In genomic region chr3:57487455-57488153, GRCm38 (mm10) we compare ENCODE assay signal across 10 mouse cellular contexts.
A peak's percentile ranks its signal among the peaks of the same experiment; 100 is the strongest.
DNase-seq lines count a peak whose midpoint lies in the region; ATAC-seq and TF ChIP-seq lines count a peak whose summit lies in the region.
"Had no signal": no experiment of that assay in that cellular context is flagged by ENCODE, and none has a peak within 500 bp of the region (broad histone marks: within the 10 kb centered on the region; RNA-seq: fewer than 3 reads in every experiment).

No protein-coding gene starts in this region.

- no peaks in the 10 kb centered on the region for H3K27me3 ChIP-seq in liver, postnatal 0 days (ENCODE audit: insufficient read depth, low read length)
- no peaks in the 10 kb centered on the region for H3K27me3 ChIP-seq in kidney, adult 2 months (replicated peaks; ENCODE audit: control insufficient read depth, insufficient read depth, low read length)
- H3K27me3 ChIP-seq: Patski had no signal

- peak; percentile 7 for DNase-seq in liver
- no peak for DNase-seq in liver, postnatal 0 days
- peak; percentile 72 for DNase-seq in kidney, adult 2 months
- DNase-seq in left cerebral cortex, adult 11 months (ENCODE audit: low spot score) = no peak
- DNase-seq in cerebellum, adult 18-20 months = no peak
- no peak for DNase-seq in left cerebral cortex, postnatal 14 days (ENCODE audit: low spot score in 2 of 2)
- DNase-seq: forebrain, postnatal 0 days had no signal

- no peaks in the 10 kb centered on the region for H3K36me3 ChIP-seq in liver, postnatal 0 days (replicated peaks; ENCODE audit: insufficient read depth, low read length)
- no peaks in the 10 kb centered on the region for H3K36me3 ChIP-seq in kidney, adult 2 months (ENCODE audit: control insufficient read depth, insufficient read depth, low read length)

- H3K27ac ChIP-seq in liver, postnatal 0 days (ENCODE audit: low read depth) = no peak overlapping the region
- peak overlapping the region; percentile 89 for H3K27ac ChIP-seq in embryonic fibroblast, embryonic 13.5 days (ENCODE audit: insufficient read depth, low read length)
- H3K27ac ChIP-seq in kidney, adult 2 months (ENCODE audit: insufficient read depth, low read depth, low read length) = peak overlapping the region; percentile 78
- 0 out of 2 replicates have a peak overlapping the region, but pooled peaks have one; percentile 28 for H3K27ac ChIP-seq in olfactory bulb, adult 2 months (ENCODE audit: insufficient read depth, low read depth, low read length)

- H3K4me2 ChIP-seq in liver, postnatal 0 days (ENCODE audit: low read depth, low read length) = no peak overlapping the region

- TF ChIP-seq EP300 in liver, postnatal 0 days (IDR thresholded peaks at IDR 0.05; ENCODE audit: low read depth) = no peak

- no peak for ATAC-seq in liver, postnatal 0 days
- ATAC-seq: forebrain, postnatal 0 days; Patski had no signal

- H3K4me3 ChIP-seq in liver, postnatal 0 days (ENCODE audit: low read depth, low read length) = no peak overlapping the region
- no peak overlapping the region for H3K4me3 ChIP-seq in embryonic fibroblast, embryonic 13.5 days (ENCODE audit: insufficient read depth, low read length)
- H3K4me3 ChIP-seq in kidney, adult 2 months (ENCODE audit: insufficient read depth, low read depth, low read length) = no peak overlapping the region
- no peak overlapping the region for H3K4me3 ChIP-seq in olfactory bulb, adult 2 months (ENCODE audit: insufficient read depth, low read depth, low read length)

- H3K9ac ChIP-seq in liver, postnatal 0 days (replicated peaks) = no peak overlapping the region
- H3K9ac ChIP-seq: forebrain, postnatal 0 days had no signal

- no peaks in the 10 kb centered on the region for H3K4me1 ChIP-seq in liver, postnatal 0 days (ENCODE audit: insufficient read depth)
- H3K4me1 ChIP-seq in embryonic fibroblast, embryonic 13.5 days (ENCODE audit: control insufficient read depth, insufficient read depth, low read length) = peaks cover 13% of the 10 kb centered on the region
- H3K4me1 ChIP-seq in kidney, adult 2 months (ENCODE audit: control insufficient read depth, insufficient read depth, low read length) = peaks cover 7% of the 10 kb centered on the region
- no peaks in the 10 kb centered on the region for H3K4me1 ChIP-seq in olfactory bulb, adult 2 months (ENCODE audit: control insufficient read depth, insufficient read depth, low read length)

- TF ChIP-seq CTCF in liver, postnatal 0 days (IDR thresholded peaks at IDR 0.05; ENCODE audit: low read depth) = no peak
- TF ChIP-seq CTCF in embryonic fibroblast, embryonic 13.5 days (IDR thresholded peaks at IDR 0.05; ENCODE audit: borderline replicate concordance, insufficient read depth, low read length) = no peak
- TF ChIP-seq CTCF in kidney, adult 2 months (conservative IDR thresholded peaks at IDR 0.05; ENCODE audit: insufficient read depth, insufficient read length, low read depth, low read length) = no peak
- no peak for TF ChIP-seq CTCF in olfactory bulb, adult 2 months (IDR thresholded peaks at IDR 0.05; ENCODE audit: insufficient read depth, low read depth, low read length)

- 48% methylated on average over 8 of the region's 8 CpGs for WGBS in liver, postnatal 0 days (ENCODE audit: insufficient replicate concordance)
- 10% methylated on average over 8 of the region's 8 CpGs for WGBS in kidney, adult 2 months
- WGBS in olfactory bulb, adult 2 months = 35% methylated on average over 8 of the region's 8 CpGs

- intact Hi-C loops in left cerebral cortex, postnatal 14 days (cut with DNase I) = no loop called here

- H3K9me3 ChIP-seq in liver, postnatal 0 days (ENCODE audit: low read length) = no peaks in the 10 kb centered on the region

- TF ChIP-seq POLR2A in embryonic fibroblast, embryonic 13.5 days (IDR thresholded peaks at IDR 0.05; ENCODE audit: low read depth, low read length) = no peak
- no peak for TF ChIP-seq POLR2A in kidney, adult 2 months (IDR thresholded peaks at IDR 0.05; ENCODE audit: low read depth, low read length)
- TF ChIP-seq POLR2A in olfactory bulb, adult 2 months (IDR thresholded peaks at IDR 0.05; ENCODE audit: insufficient read depth, low read depth, low read length) = no peak

Comparison
In these comparisons a context has a peak if more than half of its experiments do, and no peak if none do; other contexts are left out.
1. DNase-seq: peak in liver (single experiment) and kidney, adult 2 months (single experiment); none in liver, postnatal 0 days (single experiment), left cerebral cortex, adult 11 months (single experiment), cerebellum, adult 18-20 months (0 of 2) and left cerebral cortex, postnatal 14 days (0 of 2).